Mouse (Mus musculus) erythroblast, embryonic 14.5 days (primary cell): ENCODE results near the gene Dapk3.
A peak's percentile ranks its signal among the peaks of the same experiment; 100 is the strongest.

Source experiments
- GATA1 ChIP-seq: IDR thresholded peaks from 2 replicates; pipeline ENCODE4 v1.6.1; 2012; ENCODE audit warnings: low read length, inconsistent platforms, mixed read lengths
- TAL1 ChIP-seq: IDR thresholded peaks from 3 replicates; pipeline ENCODE4 v1.6.1; 2012; ENCODE audit warnings: low read length, inconsistent platforms, mixed read lengths

DNA sequence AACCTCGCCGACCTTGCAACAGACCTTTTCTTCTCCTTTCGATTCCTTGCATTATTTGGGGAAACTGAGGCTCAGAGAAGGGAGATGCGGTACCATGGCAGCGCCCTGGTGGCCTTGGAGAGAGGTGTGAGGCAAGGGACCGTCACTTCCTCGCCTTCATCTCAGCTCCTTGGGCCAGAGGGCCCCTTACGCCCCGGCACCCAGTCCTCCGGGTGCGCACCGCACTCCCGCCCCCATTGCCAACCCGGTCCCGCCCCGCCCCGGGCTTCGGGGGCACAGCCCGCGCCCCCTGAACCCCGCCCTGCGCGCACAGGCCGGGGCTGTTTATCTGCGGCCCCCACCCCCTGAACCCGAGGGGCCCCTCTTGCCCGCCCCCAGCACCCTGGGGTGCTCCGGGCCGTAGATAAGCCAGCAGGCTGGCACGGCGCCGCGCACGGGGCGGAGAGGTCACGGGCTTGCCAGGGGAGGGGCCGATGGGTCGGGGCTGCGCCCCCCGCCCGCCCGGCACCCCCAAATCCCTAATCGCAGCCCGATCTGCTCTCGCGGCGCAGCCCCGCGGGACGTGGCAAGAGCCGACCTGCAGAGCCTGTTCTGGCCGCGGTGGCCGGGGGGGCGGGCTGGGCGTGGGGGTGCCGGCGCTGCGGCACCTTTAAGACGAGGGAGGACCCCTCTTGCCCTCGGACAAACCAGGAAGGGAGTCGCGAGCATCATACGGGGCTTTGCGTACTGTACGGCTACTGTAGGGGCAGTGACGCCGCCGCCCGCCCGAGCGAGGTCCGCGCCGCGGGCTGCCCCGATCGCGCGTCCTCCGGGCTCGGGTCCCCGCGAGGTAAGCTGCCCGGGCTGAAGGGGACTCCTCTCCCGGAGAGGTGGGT lies 46.7 kb upstream of the Dapk3 start:
- peak; percentile 72 for TF ChIP-seq GATA1
- no peak for TF ChIP-seq TAL1
